ENCODE assay signal across 8 mouse cellular contexts in genomic region chr13:9093316-9094155, GRCm38 (mm10). TPM values are rescaled to one million over a fixed set of nuclear protein-coding genes. Genes with fewer than 3 reads are reported as not detected.
A peak's percentile ranks its signal among the peaks of the same experiment; 100 is the strongest.
DNase-seq lines count a peak whose midpoint lies in the region; ATAC-seq and TF ChIP-seq lines count a peak whose summit lies in the region.

Gene Larp4b, plus strand, starts transcription at chr13:9093881.

- H3K27me3 ChIP-seq in ES-Bruce4 (ENCODE audit: control insufficient read depth, insufficient read depth, low read length, poor library complexity, severe bottlenecking): no peaks in the 10 kb centered on the region
- no peaks in the 10 kb centered on the region for H3K27me3 ChIP-seq in forebrain, embryonic 14.5 days (replicated peaks; ENCODE audit: control insufficient read depth, insufficient read depth, low read length)
- H3K27me3 ChIP-seq in neural tube, embryonic 15.5 days (replicated peaks): no peaks in the 10 kb centered on the region

- peaks cover 2% of the 10 kb centered on the region; the same call in 1 of the 2 replicates for H3K36me3 ChIP-seq in ES-Bruce4 (ENCODE audit: control insufficient read depth, insufficient read depth, low read length, poor library complexity, severe bottlenecking)
- H3K36me3 ChIP-seq in forebrain, embryonic 14.5 days (ENCODE audit: control insufficient read depth, insufficient read depth, low read length): no peaks in the 10 kb centered on the region
- H3K36me3 ChIP-seq in neural tube, embryonic 15.5 days: no peaks in the 10 kb centered on the region

- DNase-seq in forebrain, embryonic 14.5 days (ENCODE audit: low spot score): peak; percentile 99
- DNase-seq in heart, postnatal 14 days: peak; percentile 97 to 98
- DNase-seq in layer of hippocampus, adult 11-12 months (ENCODE audit: low spot score): peak; percentile 96
- peak; percentile 97 to 98 for DNase-seq in lung, adult 18-20 months
- peak; percentile 98 for DNase-seq in testis, postnatal 14 days (ENCODE audit: low spot score)

- no peaks in the 10 kb centered on the region for H3K4me1 ChIP-seq in ES-Bruce4 (ENCODE audit: control insufficient read depth, insufficient read depth, low read length)
- H3K4me1 ChIP-seq in forebrain, embryonic 14.5 days (ENCODE audit: control insufficient read depth, insufficient read depth, low read length): 0 out of 2 replicates have a peak, but pooled peaks cover 4% of the 10 kb centered on the region
- H3K4me1 ChIP-seq in neural tube, embryonic 15.5 days: peaks cover 27% of the 10 kb centered on the region

- under 1% methylated on average over 59 of the region's 92 CpGs for WGBS in forebrain, embryonic 14.5 days
- WGBS in neural tube, embryonic 15.5 days: 1% methylated on average over 81 of the region's 92 CpGs

- H3K9me3 ChIP-seq in ES-Bruce4 (replicated peaks; ENCODE audit: control insufficient read depth, insufficient read depth, low read length, poor library complexity, severe bottlenecking): no peaks in the 10 kb centered on the region
- H3K9me3 ChIP-seq in forebrain, embryonic 14.5 days (replicated peaks; ENCODE audit: control insufficient read depth, low read length): no peaks in the 10 kb centered on the region
- no peaks in the 10 kb centered on the region for H3K9me3 ChIP-seq in neural tube, embryonic 15.5 days (replicated peaks)

- intact Hi-C loops in heart, postnatal 14 days (cut with DNase I): loop anchor here (5.0 to 10.0 kb wide), 2 partner anchors 96 to 209 kb away; partner anchors contain the start of genes Gtpbp4 and Idi1

- peak; percentile 68 for TF ChIP-seq POLR2A in ES-Bruce4 (IDR thresholded peaks at IDR 0.05; ENCODE audit: insufficient read depth, low read length)

- H3K4me3 ChIP-seq in ES-Bruce4 (ENCODE audit: low read depth, low read length): peak within 1 kb of the TSS; percentile 91
- peak within 1 kb of the TSS; percentile 97 for H3K4me3 ChIP-seq in forebrain, embryonic 14.5 days (ENCODE audit: low read depth, low read length)
- H3K4me3 ChIP-seq in neural tube, embryonic 15.5 days (replicated peaks): peak within 1 kb of the TSS; percentile 85

- TF ChIP-seq EP300 in ES-Bruce4 (IDR thresholded peaks at IDR 0.05; ENCODE audit: insufficient read depth, low read depth, low read length): no peak

- no peak for TF ChIP-seq CTCF in ES-Bruce4 (IDR thresholded peaks at IDR 0.05; ENCODE audit: low read depth, low read length)

- peak within 1 kb of the TSS; percentile 97 for H3K4me2 ChIP-seq in forebrain, embryonic 14.5 days (ENCODE audit: low read length)
- H3K4me2 ChIP-seq in neural tube, embryonic 15.5 days: peak within 1 kb of the TSS; percentile 98

- peak within 1 kb of the TSS; percentile 71 for H3K27ac ChIP-seq in ES-Bruce4 (ENCODE audit: insufficient read depth, low read length)
- peak within 1 kb of the TSS; percentile 87 for H3K27ac ChIP-seq in forebrain, embryonic 14.5 days (ENCODE audit: low read depth, low read length)
- H3K27ac ChIP-seq in neural tube, embryonic 15.5 days (replicated peaks): peak within 1 kb of the TSS; percentile 83

- H3K9ac ChIP-seq in ES-Bruce4 (ENCODE audit: low read depth, poor library complexity, severe bottlenecking): peak within 1 kb of the TSS; percentile 99
- peak within 1 kb of the TSS; percentile 91 for H3K9ac ChIP-seq in forebrain, embryonic 14.5 days (ENCODE audit: low read length)
- peak within 1 kb of the TSS; percentile 81 for H3K9ac ChIP-seq in neural tube, embryonic 15.5 days (replicated peaks)

- ATAC-seq in cerebellum, adult (ENCODE audit: insufficient number of reproducible peaks, low FRiP score, low TSS enrichment): peak; percentile 99
- ATAC-seq in forebrain, embryonic 14.5 days: peak; percentile 100
- ATAC-seq in neural tube, embryonic 15.5 days (ENCODE audit: low FRiP score): peak; percentile 100

RNA-seq across cellular contexts. Expression of gene Larp4b, which starts in this region (rescaled TPM):
- polyA plus RNA-seq in ES-Bruce4 (2011; ENCODE audit: insufficient read depth, insufficient read length, low read depth, missing spikeins): 104 and 108 TPM in 2 replicates
- polyA plus RNA-seq in forebrain, embryonic 14.5 days (2014; fragmentation: Nextera tagmentation; extraction: Ambion mirVana): 37.0 and 41.0 TPM in 2 replicates
- total RNA-seq in heart, postnatal 14 days (2021): 10 to 100 TPM; 69.9 to 78.9 TPM
- 32.7 and 34.6 TPM in 2 replicates for polyA plus RNA-seq in neural tube, embryonic 15.5 days (2015; fragmentation: Nextera tagmentation; extraction: Ambion mirVana)

Comparison
In these comparisons a context has a peak if more than half of its experiments do, and no peak if none do; other contexts are left out.
1. Peak in every context shown above with its lines: DNase-seq, ATAC-seq, H3K4me3 ChIP-seq and H3K27ac ChIP-seq.